Mouse (Mus musculus) thymus, postnatal 14 days (tissue): ENCODE measurements around the gene Ino80b.
A peak's percentile ranks its signal among the peaks of the same experiment; 100 is the strongest.

Experiments
- DNase-seq: peaks from one replicate; pipeline ENCODE4 v3.0.0; 2021

The Ino80b gene

DNA sequence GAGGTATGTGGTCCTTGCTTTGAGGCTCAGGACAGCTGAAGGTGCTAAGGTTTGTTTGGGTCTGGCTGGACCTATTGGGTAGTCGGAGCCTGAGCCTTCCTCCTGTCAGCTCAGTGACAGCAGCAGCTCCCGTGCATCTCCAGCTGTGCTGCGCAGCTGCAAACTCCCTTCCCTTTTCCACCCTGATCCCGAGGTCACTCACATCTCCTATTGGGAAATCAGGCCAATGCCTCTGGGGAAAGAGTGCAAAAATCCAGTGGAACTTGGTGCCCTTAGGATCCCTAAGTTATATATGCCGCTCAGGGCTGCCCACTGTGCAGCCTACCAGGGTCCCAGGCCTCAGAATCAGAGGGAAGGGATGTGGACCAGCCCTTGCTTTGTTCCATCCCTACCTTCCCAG is 41.7 kb downstream of the Ino80b start:
- no peak for DNase-seq

DNA sequence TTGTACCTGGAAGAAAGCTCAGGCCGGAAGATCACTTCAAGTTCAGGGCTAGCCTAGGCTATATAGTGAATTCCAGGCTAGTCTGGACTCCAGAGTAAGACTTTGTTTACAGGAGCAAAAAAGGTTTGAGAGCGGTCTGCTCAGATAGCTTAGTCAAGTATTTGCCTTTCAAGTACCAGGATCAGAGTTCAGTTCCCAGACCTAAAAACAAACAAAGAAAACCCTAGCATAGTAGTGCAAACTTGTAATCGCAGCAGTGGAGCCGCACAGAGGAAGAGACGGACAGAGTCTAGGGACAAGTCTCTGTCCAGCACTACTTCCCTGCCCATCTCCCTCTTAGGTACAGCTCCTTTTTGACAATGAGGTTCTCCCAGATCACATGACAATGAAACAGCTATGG is 45.0 kb downstream of the Ino80b start:
- no peak for DNase-seq

DNA sequence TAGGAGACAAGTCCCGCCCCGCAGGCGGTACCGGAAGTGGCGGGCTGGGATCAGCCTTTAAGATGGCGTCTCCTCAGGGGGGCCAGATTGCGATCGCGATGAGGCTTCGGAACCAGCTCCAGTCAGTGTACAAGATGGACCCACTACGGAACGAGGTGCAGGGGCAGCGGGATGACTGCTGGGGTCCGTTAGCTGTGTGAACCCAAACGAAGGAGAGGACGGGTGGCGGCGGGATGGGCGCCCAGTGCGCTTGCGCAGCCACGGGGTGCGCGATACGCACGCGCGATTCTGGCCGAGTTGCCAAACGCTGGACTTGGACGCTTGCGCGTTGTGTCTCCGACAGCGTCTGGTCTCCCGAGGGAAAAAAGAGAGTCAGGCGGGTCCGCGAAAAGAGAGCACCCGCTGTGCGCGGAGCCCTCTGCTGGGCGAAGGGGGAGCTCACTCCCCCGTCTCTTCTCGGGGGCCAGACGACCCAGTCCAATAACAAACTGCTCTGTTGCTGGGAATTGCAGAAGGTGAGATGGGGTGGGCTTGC is 46.8 kb downstream of the Ino80b start:
- peak; percentile 100 for DNase-seq

GRCm38 (mm10) chr6:83077630-83078323 is 47.5 kb downstream of the Ino80b start, which contains the start of gene Pcgf1:
Gene Pcgf1, plus strand, starts transcription at chr6:83077869.
- no peak for DNase-seq

- peak; percentile 63 for DNase-seq
These were observed 50.3 kb downstream of the Ino80b start for GRCm38 (mm10) chr6:83074979-83075378.
